Mouse (Mus musculus) right cerebral cortex, postnatal 36 days (tissue): ENCODE measurements at regions not wholly inside any gene's neighbourhood (a gene's known extent, or its start where the extent isn't known, plus 50 kb on each side); places are given as distances from the start of the nearest gene placed in this dataset.
A peak's percentile ranks its signal among the peaks of the same experiment; 100 is the strongest.

ENCODE experiments used
- DNase-seq, 2 experiments: peaks; one replicate each; pipeline ENCODE4 v3.0.0; 2022; ENCODE audit warnings: low spot score in 2 of 2, mixed read lengths in 1 of 2

DNA sequence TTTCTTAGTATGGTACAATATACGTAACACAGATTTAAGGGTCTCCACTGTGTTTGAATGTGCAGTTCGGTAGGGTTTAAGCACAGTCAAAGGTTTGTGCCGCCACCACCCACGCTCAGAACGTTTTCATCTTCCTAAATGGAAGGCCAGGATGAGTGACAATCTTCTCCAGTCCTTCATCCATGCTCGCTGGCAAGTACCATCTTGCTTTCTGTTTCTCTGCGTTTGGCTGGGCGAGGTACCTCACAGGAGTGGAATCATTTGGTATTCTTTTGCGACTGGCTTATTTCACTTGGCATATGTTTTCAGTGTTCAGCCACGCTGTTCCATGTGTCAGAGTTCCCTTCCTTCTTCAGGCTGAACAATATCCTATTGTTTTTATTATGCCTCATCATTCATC is 342.3 kb downstream of the Pax1 start:
- no peak for DNase-seq

GRCm38 (mm10) chr2:147702330-147703063 is 340.8 kb downstream of the Pax1 start:
- DNase-seq, result no peak

DNA sequence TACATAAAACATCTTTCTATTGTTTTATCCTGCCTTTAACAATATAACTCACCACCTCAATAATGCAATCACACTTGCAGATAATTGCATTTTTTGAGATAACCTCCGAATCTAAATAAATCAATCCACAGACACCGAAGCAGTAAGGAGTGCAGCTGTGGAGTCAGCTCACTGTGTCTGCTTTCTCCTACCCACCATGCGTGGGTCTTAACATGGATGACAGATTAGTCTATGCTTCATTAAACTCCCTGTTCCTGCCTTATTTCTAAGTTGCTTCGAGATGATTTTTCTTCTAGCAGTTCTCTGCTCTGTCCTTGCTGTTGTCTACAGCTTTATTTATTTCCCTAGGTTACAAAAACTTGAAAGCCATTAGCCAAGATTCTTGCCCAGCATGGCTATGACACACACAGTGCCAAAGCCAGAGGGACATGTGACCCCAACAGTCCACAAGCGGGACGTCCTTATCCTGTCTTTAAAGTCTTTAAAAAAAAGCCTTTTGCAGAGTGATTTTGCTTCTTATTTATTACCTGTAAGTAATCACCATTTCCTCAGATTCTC is 337.9 kb downstream of the Pax1 start:
- DNase-seq, result no peak

GRCm38 (mm10) chr2:147691896-147692295 is 330.2 kb downstream of the Pax1 start:
- no peak for DNase-seq

- DNase-seq, result no peak
These were observed 328.9 kb downstream of the Pax1 start for GRCm38 (mm10) chr2:147690506-147691208.

DNA sequence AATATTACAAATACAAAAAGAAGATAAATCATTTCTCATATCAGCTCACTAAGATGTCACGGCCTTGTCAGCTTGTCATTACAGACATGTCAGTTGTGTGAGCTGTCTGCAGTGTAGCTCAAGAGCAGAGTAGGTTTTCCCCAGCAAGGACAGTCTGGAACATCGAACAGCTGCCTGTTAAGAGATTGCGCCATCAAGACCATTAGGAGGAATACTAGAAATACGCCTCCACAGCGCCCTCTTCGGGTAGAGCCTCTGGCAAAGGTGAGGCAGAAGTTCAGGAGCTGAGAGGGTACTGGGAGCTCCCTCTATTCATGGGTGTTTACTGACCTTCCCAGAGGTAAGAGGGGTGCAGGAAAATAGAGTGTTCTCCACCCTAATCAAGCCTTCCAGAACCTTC is 327.0 kb downstream of the Pax1 start:
- DNase-seq, result no peak

GRCm38 (mm10) chr2:147656667-147657066 is 294.9 kb downstream of the Pax1 start:
- peak in 1 of 2 experiments; percentile 2 for DNase-seq

GRCm38 (mm10) chr2:147650229-147650628 is 288.5 kb downstream of the Pax1 start:
- no peak for DNase-seq

- DNase-seq, result no peak
These were observed 286.2 kb downstream of the Pax1 start for GRCm38 (mm10) chr2:147647972-147648371.

GRCm38 (mm10) chr2:147647506-147647905 is 285.8 kb downstream of the Pax1 start:
- no peak for DNase-seq

GRCm38 (mm10) chr2:147637882-147638281 is 276.2 kb downstream of the Pax1 start:
- no peak for DNase-seq

DNA sequence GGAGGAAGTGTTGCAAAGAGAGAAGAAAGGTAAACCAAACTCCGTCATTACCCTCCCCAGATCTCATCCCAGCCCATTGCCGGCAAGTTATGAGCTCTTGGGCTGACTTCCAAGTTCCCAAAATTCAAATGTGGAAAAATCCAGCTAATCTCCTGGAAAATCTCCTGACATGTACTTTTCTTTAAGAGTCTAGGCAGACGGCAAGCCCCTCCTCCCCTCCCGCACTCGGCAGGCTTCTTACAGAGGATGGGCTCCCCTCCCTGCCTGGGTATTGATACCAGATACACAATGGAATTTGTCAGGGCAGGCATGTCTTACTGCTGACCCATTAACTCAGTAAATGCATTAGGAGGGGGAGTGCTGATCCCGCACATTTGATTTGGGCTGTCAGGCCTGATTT is 271.0 kb downstream of the Pax1 start:
- DNase-seq, result no peak

DNA sequence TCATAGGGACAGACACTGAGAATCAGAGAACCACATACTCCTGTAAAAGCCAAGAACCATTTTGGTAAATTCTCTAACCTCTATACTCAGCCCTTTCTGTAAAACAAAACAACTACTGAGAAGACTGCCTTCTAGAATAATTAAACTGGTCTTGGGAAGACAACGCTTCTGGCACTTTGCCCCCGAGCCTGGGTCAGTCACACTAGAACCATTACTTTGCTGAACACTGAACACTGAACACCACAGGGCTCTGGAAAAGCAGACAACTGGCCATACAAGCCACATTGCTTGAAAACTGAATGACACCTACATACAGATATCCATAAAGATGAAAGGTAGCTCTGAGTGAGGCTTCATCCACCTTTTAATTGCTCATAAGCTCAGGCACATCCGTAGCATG is 268.0 kb downstream of the Pax1 start:
- no peak for DNase-seq

- no peak for DNase-seq
These were observed 265.4 kb downstream of the Pax1 start for GRCm38 (mm10) chr2:147627096-147627495.

DNA sequence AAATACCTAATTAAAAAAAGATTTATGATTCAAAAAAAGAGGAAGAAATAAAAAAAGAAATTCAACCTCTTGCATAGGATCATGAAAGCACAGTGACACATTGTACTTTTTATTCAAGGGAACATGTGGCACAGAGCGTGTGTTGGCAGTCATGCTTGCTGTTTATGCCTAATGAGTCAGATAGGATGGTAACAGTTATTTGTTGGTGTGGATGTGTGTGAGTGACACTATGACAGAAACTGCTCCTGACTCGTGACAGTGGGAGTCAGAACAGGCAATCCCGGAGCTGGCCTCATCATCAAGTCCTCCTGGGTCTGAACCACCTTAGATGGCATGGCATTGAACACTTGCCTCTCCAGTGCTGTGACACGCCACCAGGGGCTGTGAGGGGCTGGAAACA is 261.4 kb downstream of the Pax1 start:
- DNase-seq, result no peak

GRCm38 (mm10) chr2:147617849-147618248 is 256.1 kb downstream of the Pax1 start:
- peak; percentile 2 for DNase-seq

- DNase-seq, result no peak
These were observed 248.6 kb downstream of the Pax1 start for GRCm38 (mm10) chr2:147610343-147610742.

DNA sequence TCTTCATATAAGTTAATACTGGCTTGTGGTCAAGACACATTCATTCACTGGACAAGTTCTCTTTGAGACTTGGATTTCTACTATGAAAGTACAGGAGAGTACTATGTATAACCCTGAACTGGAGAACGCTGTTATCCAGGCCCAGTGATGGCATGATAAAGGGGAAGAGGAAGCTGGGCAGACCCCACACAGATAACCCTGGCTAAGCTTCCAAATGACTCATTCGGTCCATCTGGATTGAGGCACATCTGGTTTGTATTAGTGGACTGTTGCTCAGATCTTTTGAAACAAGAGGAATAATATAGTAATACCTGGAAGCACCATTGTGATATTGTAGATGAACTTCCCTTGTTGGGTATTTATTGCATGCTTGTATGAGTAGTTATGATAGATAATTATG is 239.9 kb downstream of the Pax1 start:
- no peak for DNase-seq

GRCm38 (mm10) chr2:147572413-147572812 is 210.7 kb downstream of the Pax1 start:
- DNase-seq, result no peak

DNA sequence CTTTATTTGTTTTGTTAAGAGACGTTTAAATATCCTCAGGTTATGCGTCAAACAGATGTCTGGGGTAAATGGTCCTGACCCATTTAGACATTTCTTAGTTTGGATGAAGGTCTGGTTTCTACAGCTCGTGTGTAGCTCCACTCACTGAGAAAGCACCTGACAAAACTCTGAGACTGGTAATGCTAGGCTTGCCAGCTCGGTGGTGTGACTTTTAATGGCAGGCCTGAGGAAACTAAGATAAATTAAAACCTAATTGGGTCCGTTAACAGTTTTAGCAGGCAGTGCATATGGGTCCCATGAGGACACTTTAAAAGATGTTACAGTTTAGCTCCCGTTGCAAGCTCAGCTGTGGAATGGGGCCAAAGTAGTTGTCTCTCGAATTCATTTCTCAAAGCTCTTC is 199.5 kb downstream of the Pax1 start:
- DNase-seq, result no peak

GRCm38 (mm10) chr2:147560426-147561155 is 198.9 kb downstream of the Pax1 start:
- no peak for DNase-seq

- no peak for DNase-seq
These were observed 167.4 kb downstream of the Pax1 start for GRCm38 (mm10) chr2:147529161-147529560.
